ENCODE assay signal across 8 mouse cellular contexts in genomic region chr15:103182166-103182790, GRCm38 (mm10). TPM values are rescaled to one million over a fixed set of nuclear protein-coding genes. Genes with fewer than 3 reads are reported as not detected.
DNase-seq lines count a peak whose midpoint lies in the region; ATAC-seq and TF ChIP-seq lines count a peak whose summit lies in the region.

No protein-coding gene starts in this region.

- peaks cover 61% of the 10 kb centered on the region for H3K27me3 ChIP-seq in forebrain, embryonic 15.5 days
- H3K27me3 ChIP-seq in lung, embryonic 16.5 days (ENCODE audit: control insufficient read depth, insufficient read depth, low read depth, low read length), result peaks cover 43% of the 10 kb centered on the region

- peak overlapping the region; percentile 57 to 67 for H3K4me3 ChIP-seq in ES-E14 (ENCODE audit: insufficient read depth in 1 of 2, low read depth in 1 of 2, low read length in 2 of 2, poor library complexity in 1 of 2, severe bottlenecking in 1 of 2)
- 0 out of 2 replicates have a peak overlapping the region, but pooled peaks have one; percentile 9 for H3K4me3 ChIP-seq in forebrain, embryonic 15.5 days
- peak overlapping the region; percentile 56 for H3K4me3 ChIP-seq in layer of hippocampus, adult 2 months
- peak overlapping the region; percentile 49 for H3K4me3 ChIP-seq in lung, embryonic 16.5 days (ENCODE audit: low read length)

- in situ Hi-C loops in ES-E14 (cut with MboI; ENCODE audit: low sequenced_read_pairs in 2 of 2, unreplicated experiment in 2 of 2), result loop anchor here (10.0 kb wide), 1 partner anchor 133 kb away; the partner anchor contains the start of gene Gpr84 (in 2 of the 2)

- ATAC-seq in forebrain, embryonic 15.5 days (replicated peaks), result peak; percentile 32; the same call in 1 of the 2 replicates
- ATAC-seq in lung, embryonic 16.5 days (ENCODE audit: low read depth), result peak; percentile 62

- WGBS in forebrain, embryonic 15.5 days, result 2% methylated on average over 39 of the region's 48 CpGs
- 0% methylated on average over 34 of the region's 48 CpGs for WGBS in lung, embryonic 16.5 days

- H3K4me2 ChIP-seq in forebrain, embryonic 15.5 days (replicated peaks), result peak overlapping the region; percentile 35
- peak overlapping the region; percentile 91 for H3K4me2 ChIP-seq in lung, embryonic 16.5 days (ENCODE audit: low read depth, low read length)

- no peak overlapping the region for H3K27ac ChIP-seq in ES-E14 (ENCODE audit: insufficient read depth, low read depth, low read length, poor library complexity, severe bottlenecking)
- no peak overlapping the region for H3K27ac ChIP-seq in forebrain, embryonic 15.5 days (replicated peaks)
- H3K27ac ChIP-seq in layer of hippocampus, adult 2 months, result no peak overlapping the region
- no peak overlapping the region for H3K27ac ChIP-seq in lung, embryonic 16.5 days (ENCODE audit: low read length)

- no peaks in the 10 kb centered on the region for H3K9me3 ChIP-seq in ES-E14 (ENCODE audit: control insufficient read depth, insufficient read depth, low read depth, low read length)
- no peaks in the 10 kb centered on the region for H3K9me3 ChIP-seq in forebrain, embryonic 15.5 days
- no peaks in the 10 kb centered on the region for H3K9me3 ChIP-seq in lung, embryonic 16.5 days (ENCODE audit: control insufficient read depth, low read length)

- peaks cover 0 to 12% of the 10 kb centered on the region in 2 experiments; a peak in 2 of 4 replicates for H3K4me1 ChIP-seq in ES-E14 (ENCODE audit: control insufficient read depth in 2 of 2, insufficient read depth in 2 of 2, low read length in 2 of 2, poor library complexity in 1 of 2)
- peaks cover 19% of the 10 kb centered on the region for H3K4me1 ChIP-seq in forebrain, embryonic 15.5 days
- H3K4me1 ChIP-seq in lung, embryonic 16.5 days (replicated peaks; ENCODE audit: control insufficient read depth, insufficient read depth, low read length), result peaks cover 23% of the 10 kb centered on the region

- TF ChIP-seq CTCF in layer of hippocampus, adult 2 months (conservative IDR thresholded peaks at IDR 0.05), result peak; percentile 100

- peak; percentile 68 for DNase-seq in ES-E14 (ENCODE audit: low read depth, low spot score)
- DNase-seq in cerebellum, adult 11 months, result peak; percentile 69
- DNase-seq in heart, postnatal 25 days (ENCODE audit: low spot score), result peak; percentile 54
- DNase-seq in layer of hippocampus, adult 2 months (ENCODE audit: low spot score in 2 of 2), result peak; percentile 62 to 83
- peak; percentile 62 for DNase-seq in retina, adult 2 months (ENCODE audit: low read depth, low spot score)
- DNase-seq in thymus, postnatal 14 days, result peak; percentile 89

- peak overlapping the region; percentile 21; the same call in 1 of the 2 replicates for H3K9ac ChIP-seq in ES-E14 (ENCODE audit: insufficient read depth, low read depth, low read length, poor library complexity, severe bottlenecking)
- no peak overlapping the region for H3K9ac ChIP-seq in forebrain, embryonic 15.5 days (replicated peaks)
- H3K9ac ChIP-seq in lung, embryonic 16.5 days (ENCODE audit: low read length), result peak overlapping the region; percentile 45; the same call in 1 of the 2 replicates

- H3K36me3 ChIP-seq in ES-E14 (ENCODE audit: control insufficient read depth, insufficient read depth, low read length, poor library complexity, severe bottlenecking), result no peaks in the 10 kb centered on the region
- H3K36me3 ChIP-seq in forebrain, embryonic 15.5 days, result no peaks in the 10 kb centered on the region
- no peaks in the 10 kb centered on the region for H3K36me3 ChIP-seq in lung, embryonic 16.5 days (ENCODE audit: control insufficient read depth, insufficient read depth, low read length)

- intact Hi-C loops in heart, postnatal 25 days (cut with DNase I), result no loop called here

TF ChIP-seq in ES-E14, 5 proteins besides CTCF, POLR2A, EP300 and RAD21:
- peak; percentile 76 for TF ChIP-seq HCFC1 (IDR thresholded peaks at IDR 0.05; ENCODE audit: borderline replicate concordance, insufficient read depth, low read length)
- no peak for TF ChIP-seq ZNF384 (IDR thresholded peaks at IDR 0.05; ENCODE audit: low read depth, low read length)
- TF ChIP-seq MAFK (IDR thresholded peaks at IDR 0.05; ENCODE audit: insufficient read depth, low read depth, low read length), result no peak
- no peak for TF ChIP-seq CHD2 (IDR thresholded peaks at IDR 0.05; ENCODE audit: low read depth, low read length)
- TF ChIP-seq ZC3H11A (IDR thresholded peaks at IDR 0.05; ENCODE audit: borderline replicate concordance, low read depth, low read length), result peak; percentile 24; the same call in 1 of the 2 replicates

RNA-seq across cellular contexts. Expression of gene Smug1, which starts 15.4 kb away (rescaled TPM):
- total RNA-seq in ES-E14 (2012; rRNA removed), result 7.1 and 10.6 TPM in 2 replicates
- 24.7 and 26.8 TPM in 2 replicates for polyA plus RNA-seq in forebrain, embryonic 15.5 days (2015; fragmentation: Nextera tagmentation; extraction: Ambion mirVana)
- total RNA-seq in heart, postnatal 25 days (2021), result 10 to 100 TPM; 12.2 to 14.1 TPM
- total RNA-seq in layer of hippocampus, adult 2 months (2021), result 10 to 100 TPM; 17.9 to 18.2 TPM
- 17.4 and 20.7 TPM in 2 replicates for polyA plus RNA-seq in lung, embryonic 16.5 days (2015; fragmentation: Nextera tagmentation; extraction: Ambion mirVana)

RNA-seq across cellular contexts. Expression of gene Cbx5, which starts 57.3 kb away (rescaled TPM):
- 190 and 226 TPM in 2 replicates for total RNA-seq in ES-E14 (2012; rRNA removed)
- polyA plus RNA-seq in forebrain, embryonic 15.5 days (2015; fragmentation: Nextera tagmentation; extraction: Ambion mirVana), result 134 and 139 TPM in 2 replicates
- total RNA-seq in heart, postnatal 25 days (2021), result 10 to 100 TPM; 55.9 to 63.9 TPM
- total RNA-seq in layer of hippocampus, adult 2 months (2021), result 100 to 1,000 TPM; 179 to 187 TPM
- polyA plus RNA-seq in lung, embryonic 16.5 days (2015; fragmentation: Nextera tagmentation; extraction: Ambion mirVana), result 99.2 and 102 TPM in 2 replicates

RNA-seq across cellular contexts. Expression of gene Hnrnpa1, which starts 58.0 kb away (rescaled TPM):
- 321 and 519 TPM in 2 replicates for total RNA-seq in ES-E14 (2012; rRNA removed)
- 995 and 1,028 TPM in 2 replicates for polyA plus RNA-seq in forebrain, embryonic 15.5 days (2015; fragmentation: Nextera tagmentation; extraction: Ambion mirVana)
- 100 to 1,000 TPM; 133 to 153 TPM for total RNA-seq in heart, postnatal 25 days (2021)
- total RNA-seq in layer of hippocampus, adult 2 months (2021), result 100 to 1,000 TPM; 256 to 265 TPM
- polyA plus RNA-seq in lung, embryonic 16.5 days (2015; fragmentation: Nextera tagmentation; extraction: Ambion mirVana), result 728 and 785 TPM in 2 replicates

Comparison
In these comparisons a context has a peak if more than half of its experiments do, and no peak if none do; other contexts are left out.
1. H3K4me3 ChIP-seq: peak in every context shown above with its lines; median percentile 62 in ES-E14; 56 in layer of hippocampus, adult 2 months; 49 in lung, embryonic 16.5 days; 9 in forebrain, embryonic 15.5 days.